27 mouse cellular contexts compared by ENCODE assay signal in genomic region chr7:83948743-83949142, GRCm38 (mm10).
DNase-seq lines count a peak whose midpoint lies in the region; ATAC-seq and TF ChIP-seq lines count a peak whose summit lies in the region.
"Had no signal": no experiment of that assay in that cellular context is flagged by ENCODE, and none has a peak within 500 bp of the region (broad histone marks: within the 10 kb centered on the region; RNA-seq: fewer than 3 reads in every experiment).

No protein-coding gene starts in this region.

- H3K4me3 ChIP-seq in heart, embryonic 12.5 days, result no peak overlapping the region
- H3K4me3 ChIP-seq in heart, adult 2 months, result no peak overlapping the region
- H3K4me3 ChIP-seq in heart, postnatal 0 days (ENCODE audit: low read depth, low read length), result no peak overlapping the region
- no peak overlapping the region for H3K4me3 ChIP-seq in myocyte
- H3K4me3 ChIP-seq in layer of hippocampus, adult 2 months, result no peak overlapping the region
- H3K4me3 ChIP-seq: embryonic facial prominence, embryonic 13.5 days; forebrain, embryonic 10.5 days; forebrain, embryonic 15.5 days; hindbrain, embryonic 10.5 days; hindbrain, embryonic 15.5 days; liver, embryonic 12.5 days; neural tube, embryonic 12.5 days had no signal

- intact Hi-C loops in heart, adult 2 months (cut with DNase I), result no loop called here

- no peaks in the 10 kb centered on the region for H3K36me3 ChIP-seq in heart, embryonic 12.5 days
- no peaks in the 10 kb centered on the region for H3K36me3 ChIP-seq in heart, adult 2 months (ENCODE audit: control insufficient read depth, insufficient read depth, low read length)
- no peaks in the 10 kb centered on the region for H3K36me3 ChIP-seq in heart, postnatal 0 days (replicated peaks; ENCODE audit: control insufficient read depth, insufficient read depth, low read length)
- peaks cover 12% of the 10 kb centered on the region for H3K36me3 ChIP-seq in myocyte (ENCODE audit: control insufficient read depth, insufficient read depth)
- H3K36me3 ChIP-seq: embryonic facial prominence, embryonic 13.5 days; forebrain, embryonic 10.5 days; forebrain, embryonic 15.5 days; hindbrain, embryonic 10.5 days; hindbrain, embryonic 15.5 days; liver, embryonic 12.5 days; neural tube, embryonic 12.5 days had no signal

- no peaks in the 10 kb centered on the region for H3K9me3 ChIP-seq in heart, embryonic 12.5 days (replicated peaks)
- no peaks in the 10 kb centered on the region for H3K9me3 ChIP-seq in heart, postnatal 0 days (replicated peaks; ENCODE audit: control insufficient read depth, low read length)
- H3K9me3 ChIP-seq: embryonic facial prominence, embryonic 13.5 days; forebrain, embryonic 10.5 days; forebrain, embryonic 15.5 days; hindbrain, embryonic 10.5 days; hindbrain, embryonic 15.5 days; liver, embryonic 12.5 days; neural tube, embryonic 12.5 days had no signal

- 0 out of 2 replicates have a peak, but pooled peaks cover 3% of the 10 kb centered on the region for H3K27me3 ChIP-seq in heart, embryonic 12.5 days (replicated peaks)
- no peaks in the 10 kb centered on the region for H3K27me3 ChIP-seq in heart, adult 2 months (ENCODE audit: control insufficient read depth, insufficient read depth, low read length)
- no peaks in the 10 kb centered on the region for H3K27me3 ChIP-seq in heart, postnatal 0 days (ENCODE audit: control insufficient read depth, insufficient read depth, low read length)
- no peaks in the 10 kb centered on the region for H3K27me3 ChIP-seq in myocyte (ENCODE audit: control insufficient read depth, insufficient read depth, insufficient read length)
- H3K27me3 ChIP-seq: embryonic facial prominence, embryonic 13.5 days; forebrain, embryonic 15.5 days; hindbrain, embryonic 15.5 days; liver, embryonic 12.5 days; neural tube, embryonic 12.5 days had no signal

- no peak overlapping the region for H3K4me2 ChIP-seq in heart, embryonic 12.5 days
- H3K4me2 ChIP-seq in heart, postnatal 0 days (ENCODE audit: low read depth, low read length), result no peak overlapping the region
- no peak overlapping the region for H3K4me2 ChIP-seq in myocyte (ENCODE audit: low read depth)
- H3K4me2 ChIP-seq: embryonic facial prominence, embryonic 13.5 days; forebrain, embryonic 15.5 days; hindbrain, embryonic 15.5 days; liver, embryonic 12.5 days; midbrain, embryonic 11.5 days; neural tube, embryonic 12.5 days had no signal

- no peaks in the 10 kb centered on the region for H3K79me2 ChIP-seq in heart, adult 2 months (replicated peaks; ENCODE audit: control insufficient read depth, insufficient read depth, low read length)
- H3K79me2 ChIP-seq in myocyte (ENCODE audit: control insufficient read depth, insufficient read depth), result no peaks in the 10 kb centered on the region

- H3K9ac ChIP-seq in heart, embryonic 12.5 days, result no peak overlapping the region
- H3K9ac ChIP-seq in heart, adult 2 months (ENCODE audit: low read depth, low read length), result no peak overlapping the region
- H3K9ac ChIP-seq in heart, postnatal 0 days (replicated peaks; ENCODE audit: low read depth, low read length), result no peak overlapping the region
- H3K9ac ChIP-seq: embryonic facial prominence, embryonic 13.5 days; forebrain, embryonic 15.5 days; hindbrain, embryonic 15.5 days; liver, embryonic 12.5 days; liver, postnatal 0 days; neural tube, embryonic 12.5 days had no signal

- ATAC-seq in heart, embryonic 12.5 days (ENCODE audit: insufficient number of reproducible peaks, low FRiP score), result peak; percentile 44; the same call in 1 of the 2 replicates
- peak; percentile 56 for ATAC-seq in heart, postnatal 0 days (ENCODE audit: insufficient read depth, low read depth)
- ATAC-seq: forebrain, embryonic 15.5 days; inflammation-experienced regulatory T-cells, adult 6 months; liver, embryonic 12.5 days; liver, postnatal 0 days; midbrain, embryonic 16.5 days had no signal

- H3K27ac ChIP-seq in heart, embryonic 12.5 days (ENCODE audit: poor library complexity, severe bottlenecking), result peak overlapping the region; percentile 72
- no peak overlapping the region for H3K27ac ChIP-seq in heart, adult 2 months
- peak overlapping the region; percentile 47 for H3K27ac ChIP-seq in heart, postnatal 0 days (ENCODE audit: low read depth)
- no peak overlapping the region for H3K27ac ChIP-seq in layer of hippocampus, adult 2 months
- H3K27ac ChIP-seq: embryonic facial prominence, embryonic 13.5 days; forebrain, embryonic 10.5 days; forebrain, embryonic 15.5 days; hindbrain, embryonic 10.5 days; hindbrain, embryonic 15.5 days; liver, embryonic 12.5 days; neural tube, embryonic 12.5 days had no signal

- H3K4me1 ChIP-seq in heart, embryonic 12.5 days (replicated peaks), result peaks cover 26% of the 10 kb centered on the region
- H3K4me1 ChIP-seq in heart, adult 2 months (ENCODE audit: control insufficient read depth, insufficient read depth, low read length), result no peaks in the 10 kb centered on the region
- peaks cover 25% of the 10 kb centered on the region for H3K4me1 ChIP-seq in heart, postnatal 0 days (ENCODE audit: control insufficient read depth, insufficient read depth)
- H3K4me1 ChIP-seq: forebrain, embryonic 15.5 days; hindbrain, embryonic 15.5 days; liver, embryonic 12.5 days; neural tube, embryonic 12.5 days had no signal

- H3ac ChIP-seq in myocyte (ENCODE audit: control insufficient read depth, insufficient read length), result no peak overlapping the region

- no peak for DNase-seq in heart, adult 2 months
- DNase-seq in heart, postnatal 0 days (ENCODE audit: low spot score), result peak; percentile 17
- DNase-seq in heart, postnatal 4 days, result no peak
- no peak for DNase-seq in left cerebral cortex, adult 11 months (ENCODE audit: low spot score)
- no peak for DNase-seq in layer of hippocampus, adult 2 months (ENCODE audit: low spot score in 2 of 2)
- DNase-seq: adrenal gland, postnatal 25 days; cerebellum, adult 11-12 months; cerebellum, postnatal 10 days; kidney, adult 9 months; kidney, postnatal 10 days; left cerebral cortex, postnatal 4 days; liver, postnatal 0 days; lung, postnatal 36 days; right cerebral cortex, postnatal 4 days; thymus, postnatal 14 days had no signal

- TF ChIP-seq POLR2A in heart, adult 2 months (IDR thresholded peaks at IDR 0.05; ENCODE audit: insufficient read depth, low read depth, low read length), result no peak
- TF ChIP-seq POLR2A in myocyte (IDR thresholded peaks at IDR 0.05; ENCODE audit: insufficient read length, low read depth), result no peak

- WGBS in heart, embryonic 12.5 days, result 45% methylated on average over 7 of the region's 7 CpGs
- WGBS in heart, adult 2 months, result 68% methylated on average over 7 of the region's 7 CpGs
- 44% methylated on average over 7 of the region's 7 CpGs for WGBS in heart, postnatal 0 days

- TF ChIP-seq CTCF in heart, adult 2 months (IDR thresholded peaks at IDR 0.05), result no peak
- no peak for TF ChIP-seq CTCF in heart, postnatal 0 days (IDR thresholded peaks at IDR 0.05; ENCODE audit: low read depth)
- no peak for TF ChIP-seq CTCF in layer of hippocampus, adult 2 months (conservative IDR thresholded peaks at IDR 0.05)

- no peak for TF ChIP-seq EP300 in heart, adult 2 months (IDR thresholded peaks at IDR 0.05; ENCODE audit: insufficient read depth, low read depth, low read length)
- TF ChIP-seq EP300 in heart, postnatal 0 days (IDR thresholded peaks at IDR 0.05; ENCODE audit: low read depth), result no peak

TF ChIP-seq in myocyte, 11 proteins besides CTCF, POLR2A, EP300 and RAD21:
- peak; percentile 48 for TF ChIP-seq USF1 (IDR thresholded peaks at IDR 0.05; ENCODE audit: low read depth)
- TF ChIP-seq CEBPB (IDR thresholded peaks at IDR 0.05; ENCODE audit: insufficient read depth, poor library complexity, severe bottlenecking), result no peak
- TF ChIP-seq REST (IDR thresholded peaks at IDR 0.05; ENCODE audit: insufficient read depth, insufficient read length), result no peak

Comparison
In these comparisons a context has a peak if more than half of its experiments do, and no peak if none do; other contexts are left out.
1. H3K27ac ChIP-seq: peak in heart, embryonic 12.5 days (single experiment) and heart, postnatal 0 days (single experiment); none in heart, adult 2 months (single experiment) and layer of hippocampus, adult 2 months (single experiment).